Mouse (Mus musculus) spleen, embryonic (tissue): ENCODE data around the gene Dtd1.
"Not testable (repeated sequence)": the region's sequence is repeated elsewhere in the genome, so short reads cannot be mapped to it uniquely, and the experiment has no call there.

Experiments used
- CTCF ChIA-PET: fragments of 350-600 bp; sonication (Branson Sonifier 250); formaldehyde crosslinking; loops from one replicate; lab custom pipeline; 2022; lab: Charles Lee

Dtd1 gene

GRCm38 (mm10) chr2:144599831-144600687 lies at the start of gene Dtd1:
Gene Dtd1 (plus strand): TSS chr2:144599897.
- CTCF ChIA-PET = interaction anchor here (0.6 kb wide), 1 partner anchor 148 kb away, joined by 3 read pairs; no protein-coding TSS in a partner anchor

DNA sequence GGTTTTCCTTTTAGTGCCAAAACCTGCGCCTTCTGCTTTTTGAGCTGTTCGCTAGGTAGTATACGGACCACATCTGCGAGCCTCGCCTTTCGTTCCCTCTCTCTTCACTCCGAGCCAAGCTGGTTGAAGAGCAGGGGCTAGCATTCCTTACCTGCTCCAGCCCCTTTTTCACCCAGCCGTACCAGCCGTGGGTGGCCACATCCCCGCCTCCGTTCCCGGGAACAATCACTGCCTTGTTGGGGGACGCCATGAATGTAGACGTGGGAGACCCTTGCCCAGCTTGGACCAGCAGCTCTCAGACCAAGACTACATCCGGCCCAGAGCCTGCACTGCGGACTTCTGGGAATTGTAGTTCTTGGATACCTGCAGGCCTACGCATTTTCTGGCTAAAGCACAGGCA lies 49.2 kb upstream of the Dtd1 start, which contains the start of gene Rbbp9:
Gene Rbbp9, minus strand, starts transcription at position 341 of the 400 bp plus-strand sequence.
- CTCF ChIA-PET = no interaction called here

DNA sequence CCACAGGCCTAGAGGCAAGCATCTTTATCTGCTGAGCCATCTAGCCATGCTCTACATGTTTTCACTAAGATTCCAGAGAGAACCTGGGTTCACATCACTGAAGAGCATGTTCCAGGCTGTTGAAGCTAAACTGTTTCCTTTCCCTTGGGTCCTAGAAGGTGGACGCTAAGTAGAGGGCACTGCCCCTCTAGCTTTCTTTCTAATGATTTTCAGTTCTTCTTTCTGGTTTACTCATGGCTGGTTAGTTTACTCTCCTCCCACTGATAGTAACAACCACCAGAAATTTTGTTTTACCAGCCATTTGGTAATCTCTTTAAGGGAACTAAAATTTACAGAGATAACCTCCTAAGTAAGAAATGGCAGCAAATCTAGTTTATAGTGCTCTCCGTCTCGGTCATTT lies 45.8 kb upstream of the Dtd1 start:
- CTCF ChIA-PET = no interaction called here

DNA sequence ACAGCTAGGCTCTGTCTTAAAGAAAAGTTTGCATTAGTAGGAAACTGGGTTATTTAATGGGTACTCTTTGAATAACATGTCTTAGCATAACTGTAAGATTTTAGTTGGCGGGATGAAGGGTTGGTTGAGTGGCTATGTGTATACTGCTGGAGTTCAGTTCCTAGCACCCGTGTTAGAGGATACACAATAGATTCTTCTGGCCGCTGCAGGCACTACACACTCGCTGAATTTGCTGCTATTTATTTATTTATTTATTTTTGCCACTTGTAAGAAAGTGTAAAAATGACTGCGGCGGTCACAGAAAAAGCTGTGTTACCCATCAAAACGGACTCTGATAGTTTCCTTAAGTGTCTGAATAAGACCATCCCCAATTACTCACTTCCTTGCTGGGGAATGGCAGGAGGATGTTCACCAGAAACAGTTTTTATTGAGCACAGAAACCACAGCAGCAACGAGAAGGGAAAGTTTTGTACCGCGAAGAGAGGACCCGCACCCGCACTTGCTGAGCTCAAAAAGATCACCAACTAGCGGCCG lies 44.3 kb upstream of the Dtd1 start:
- CTCF ChIA-PET = no interaction called here

DNA sequence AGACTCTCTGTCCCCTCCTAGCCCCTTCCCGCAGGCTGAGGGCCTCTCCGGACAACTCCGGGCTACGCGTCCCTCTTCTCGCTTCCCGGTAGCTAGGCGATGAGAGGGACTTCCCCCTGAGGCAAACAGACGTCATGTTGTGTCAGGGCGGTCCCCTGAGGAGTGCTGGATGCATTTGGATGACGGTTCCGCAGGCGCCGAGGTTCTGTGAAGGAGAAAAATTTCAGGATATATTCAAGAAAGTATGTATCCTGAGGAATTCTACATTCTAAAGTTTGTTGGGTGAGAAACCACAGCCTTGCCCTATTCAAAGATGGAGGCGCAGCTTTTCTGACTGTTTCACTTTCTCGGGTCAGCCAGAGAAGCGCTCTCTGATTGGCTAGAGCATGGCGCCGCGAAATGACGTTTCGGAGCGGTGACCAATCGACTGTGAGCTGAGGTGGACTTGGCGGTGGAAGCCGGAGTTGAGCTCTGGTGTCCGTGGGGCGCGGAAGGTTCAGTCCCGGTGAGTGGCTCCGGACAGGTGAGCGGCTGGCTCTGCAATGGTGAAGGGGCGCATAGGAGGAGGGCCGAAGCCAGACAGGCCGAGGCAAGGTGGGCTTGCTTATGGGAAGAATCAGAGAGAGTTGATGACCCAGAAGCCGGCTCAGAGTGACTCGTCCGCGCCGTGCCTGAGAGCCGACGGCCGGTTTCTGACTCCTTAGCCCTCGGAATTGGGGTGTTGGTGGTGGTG lies 43.7 kb upstream of the Dtd1 start, which contains the start of gene Sec23b:
Gene Sec23b, plus strand, starts transcription at position 410 of the 733 bp plus-strand sequence.
- CTCF ChIA-PET = interaction anchor here (0.5 kb wide), 1 partner anchor 22 kb away, joined by 4 read pairs; no protein-coding TSS in a partner anchor

GRCm38 (mm10) chr2:144588723-144589122 lies 11.0 kb upstream of the Dtd1 start:
- CTCF ChIA-PET = no interaction called here

GRCm38 (mm10) chr2:144593036-144593435 lies 6.7 kb upstream of the Dtd1 start:
- CTCF ChIA-PET = not testable (repeated sequence)

- CTCF ChIA-PET = no interaction called here
These were observed 5.6 kb upstream of the Dtd1 start, which contains the start of gene Smim26 for GRCm38 (mm10) chr2:144593951-144594651. Gene Smim26 (plus strand): TSS chr2:144594054.

GRCm38 (mm10) chr2:144598006-144598405 lies 1.7 kb upstream of the Dtd1 start:
- CTCF ChIA-PET = no interaction called here

DNA sequence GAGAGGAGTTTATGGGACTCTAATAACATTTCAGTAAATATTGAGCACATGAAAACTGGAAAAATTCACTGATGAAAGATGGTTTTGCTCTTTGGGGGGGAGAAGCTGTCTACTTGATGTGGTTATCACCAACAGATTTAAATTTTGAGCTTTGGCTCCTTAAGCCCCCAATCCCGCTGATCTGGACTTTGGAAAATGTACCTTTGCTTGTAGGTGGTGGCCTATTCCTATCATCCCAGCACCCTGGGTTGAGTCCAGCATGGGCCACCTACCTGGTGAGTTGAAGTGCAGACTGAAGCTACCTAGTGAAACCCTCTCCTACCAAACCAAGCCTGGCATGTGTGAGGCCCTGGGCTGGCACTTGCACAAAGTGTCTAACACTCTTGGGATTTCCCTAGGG lies 1.9 kb downstream of the Dtd1 start:
- CTCF ChIA-PET = no interaction called here

DNA sequence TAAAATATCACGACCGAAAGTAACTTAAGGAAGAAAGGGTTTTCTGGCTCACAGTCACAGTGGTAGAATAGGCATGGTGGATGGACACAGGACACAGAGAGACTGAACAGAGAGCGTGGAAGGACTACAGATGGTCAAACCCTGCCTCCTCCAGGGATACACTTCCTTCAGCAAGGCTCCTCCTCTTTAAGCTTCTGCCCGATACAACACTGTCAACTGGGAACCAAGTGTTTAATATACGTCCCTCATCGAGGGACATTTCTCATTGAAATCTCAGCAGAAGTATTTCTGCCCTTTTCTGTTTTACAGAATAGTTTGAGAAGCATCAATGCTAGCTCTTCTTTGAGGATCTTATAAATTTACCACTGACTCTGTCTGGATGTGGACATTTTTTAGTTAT lies 14.3 kb downstream of the Dtd1 start:
- CTCF ChIA-PET = no interaction called here

- CTCF ChIA-PET = no interaction called here
These were observed 17.6 kb downstream of the Dtd1 start for GRCm38 (mm10) chr2:144617074-144617874.

DNA sequence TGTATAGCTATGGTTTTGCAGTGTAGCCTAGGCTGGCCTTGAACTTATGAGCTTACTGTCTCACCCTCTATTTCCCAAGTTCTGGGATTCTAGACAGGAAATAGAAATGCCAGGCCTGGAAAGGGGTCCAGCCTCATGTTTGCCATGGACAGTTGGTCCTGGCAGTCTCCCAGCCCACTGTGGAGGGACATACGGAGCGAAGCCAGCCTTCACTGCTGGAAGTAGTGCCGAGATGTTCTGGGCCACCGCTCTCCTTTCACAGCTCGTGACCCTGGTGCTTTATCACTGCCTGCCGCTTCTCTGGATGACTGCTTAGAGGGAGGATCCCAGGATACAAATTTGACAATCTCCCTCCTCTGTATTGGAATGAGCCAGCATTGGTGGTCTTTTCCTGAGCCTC lies 21.8 kb downstream of the Dtd1 start:
- CTCF ChIA-PET = no interaction called here

- CTCF ChIA-PET = no interaction called here
These were observed 33.9 kb downstream of the Dtd1 start for GRCm38 (mm10) chr2:144633551-144633950.

- CTCF ChIA-PET = no interaction called here
These were observed 34.5 kb downstream of the Dtd1 start for GRCm38 (mm10) chr2:144634231-144634630.

- CTCF ChIA-PET = no interaction called here
These were observed 35.0 kb downstream of the Dtd1 start for GRCm38 (mm10) chr2:144634729-144635128.

DNA sequence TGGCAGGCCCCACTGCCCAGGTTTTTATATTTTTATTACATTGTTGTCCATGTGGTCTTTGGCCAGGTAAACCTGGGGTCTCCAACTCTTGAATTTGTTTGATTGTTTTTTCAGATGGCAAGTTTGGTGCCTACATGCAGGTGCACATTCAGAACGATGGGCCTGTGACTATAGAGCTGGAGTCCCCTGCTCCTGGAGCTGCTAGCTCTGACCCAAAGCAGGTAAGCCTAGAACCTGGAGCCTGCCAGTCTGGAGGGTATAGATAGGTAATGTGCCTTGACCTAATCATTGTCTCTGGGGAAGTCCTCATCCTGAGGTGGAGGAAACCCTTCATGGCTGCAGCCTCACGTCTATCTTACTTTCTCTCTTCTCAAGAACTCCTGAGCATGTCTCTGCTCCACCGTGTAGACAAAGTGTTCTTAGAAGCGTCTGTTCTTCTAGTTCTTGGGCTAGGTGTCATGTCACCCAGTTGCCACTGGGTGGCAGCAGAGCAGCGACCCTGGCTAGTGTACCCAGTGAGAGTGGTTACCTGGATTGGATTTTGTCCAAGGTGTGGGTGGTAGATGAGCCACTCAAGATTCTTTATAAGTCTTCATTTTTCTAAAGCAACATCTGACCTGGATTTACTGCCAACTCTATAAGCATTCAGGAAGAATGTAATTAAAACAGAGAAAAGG lies 36.1 kb downstream of the Dtd1 start:
- CTCF ChIA-PET = no interaction called here

DNA sequence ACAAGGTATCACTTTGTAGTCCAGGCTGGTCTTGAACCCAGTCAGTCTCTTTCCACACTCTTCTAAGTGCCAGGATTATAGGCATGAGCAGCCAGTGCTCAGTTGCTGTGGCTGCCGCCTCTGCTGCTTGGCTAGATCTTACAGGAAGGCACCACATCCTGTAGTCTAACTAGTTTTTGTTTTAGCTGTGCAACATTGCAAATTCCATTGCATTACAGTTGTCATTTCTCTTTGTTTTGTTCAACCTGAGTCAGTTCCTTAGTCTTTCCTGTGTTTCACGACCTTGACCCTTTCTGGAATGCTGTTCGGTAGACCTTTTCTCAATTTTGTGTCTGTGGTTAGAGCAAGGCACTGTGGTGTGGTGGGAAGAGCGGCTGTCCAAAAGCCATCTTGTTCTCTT lies 37.5 kb downstream of the Dtd1 start:
- CTCF ChIA-PET = interaction anchor here (0.6 kb wide), 2 partner anchors 203 to 254 kb away, joined by 3 to 6 read pairs; no protein-coding TSS in a partner anchor

DNA sequence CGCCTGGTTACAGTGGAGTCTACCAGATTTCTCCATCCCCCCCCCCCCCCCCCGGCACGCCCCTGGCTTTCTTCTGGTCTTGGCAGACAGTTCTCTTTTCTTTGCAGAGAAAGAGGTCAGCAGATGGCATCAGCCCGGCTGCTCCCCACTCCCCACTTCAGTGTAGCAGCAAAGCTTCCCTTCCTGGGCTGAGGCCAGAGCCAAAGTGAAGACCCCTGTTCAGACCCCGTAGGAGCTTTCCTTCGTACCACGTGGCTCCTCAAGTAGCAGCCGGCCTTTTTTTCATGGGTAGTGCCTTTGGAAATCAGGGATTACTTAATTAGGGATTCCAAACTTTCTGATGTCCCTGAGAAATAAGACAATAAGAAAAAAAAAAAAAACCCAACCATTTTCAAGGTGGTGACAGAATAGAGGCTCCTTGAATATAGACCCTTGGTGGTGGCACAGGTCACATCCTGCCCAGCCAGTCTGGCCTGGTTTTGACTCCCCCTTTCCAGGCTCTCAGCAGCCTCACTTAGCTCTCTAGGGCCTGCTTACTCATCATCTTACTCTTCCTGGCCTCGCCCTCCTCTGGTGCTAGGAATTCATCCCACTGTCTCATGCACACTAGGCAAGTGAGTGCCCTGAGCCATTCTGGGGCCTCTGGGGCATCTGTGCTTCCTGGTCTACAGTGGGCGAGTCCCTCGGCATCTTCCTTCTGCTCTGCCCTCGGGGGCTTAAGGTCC lies 38.1 kb downstream of the Dtd1 start:
- CTCF ChIA-PET = interaction anchor here (0.6 kb wide), 2 partner anchors 202 to 254 kb away, joined by 3 to 6 read pairs; no protein-coding TSS in a partner anchor
